Mouse (Mus musculus) lung, postnatal 0 days (tissue): ENCODE measurements around the gene Obp2b. TPM values are rescaled to one million over a fixed set of nuclear protein-coding genes. Genes with fewer than 3 reads are reported as not detected.

ENCODE experiments used
- ATAC-seq: fragments of 200-750 bp; cut with Nextera tagmentation; 2 replicates; pipeline ENCODE4 v1.8.0; 2017; ENCODE audit warnings: moderate library complexity
- DNase-seq: peaks from one replicate; pipeline ENCODE4 v3.0.0-alpha.2; 2016; ENCODE audit warnings: low spot score
- H3K27ac ChIP-seq: fragments of 300-500 bp; sonication (generic); 2 replicates; pipeline ENCODE4 v1.5.1; 2014; ENCODE audit warnings: antibody characterized with exemption, mild to moderate bottlenecking, low read length, mixed read lengths
- H3K27me3 ChIP-seq: fragments of 300-500 bp; sonication (generic); replicated peaks from 2 replicates; pipeline ENCODE4 v1.6.1; 2014; ENCODE audit warnings: low read length, mixed read lengths; ENCODE audit not compliant: insufficient read depth
- H3K36me3 ChIP-seq: fragments of 300-500 bp; sonication (generic); 2 replicates; pipeline ENCODE4 v1.6.1; 2014; ENCODE audit warnings: low read length, mixed read lengths; ENCODE audit not compliant: insufficient read depth
- H3K4me1 ChIP-seq: fragments of 300-500 bp; sonication (generic); 2 replicates; pipeline ENCODE4 v1.6.1; 2014; ENCODE audit warnings: antibody characterized with exemption, low read depth, low read length, mixed read lengths; ENCODE audit not compliant: insufficient read depth
- H3K4me2 ChIP-seq: fragments of 300-500 bp; sonication (generic); replicated peaks from 2 replicates; pipeline ENCODE4 v1.6.1; 2014; ENCODE audit warnings: low read depth, mild to moderate bottlenecking, low read length, moderate library complexity, mixed read lengths
- H3K4me3 ChIP-seq: fragments of 300-500 bp; sonication (generic); 2 replicates; pipeline ENCODE4 v1.5.1; 2014; ENCODE audit warnings: low read depth, low read length
- H3K9ac ChIP-seq: fragments of 300-500 bp; sonication (generic); replicated peaks from 2 replicates; pipeline ENCODE4 v1.6.1; 2014; ENCODE audit warnings: low read depth, mild to moderate bottlenecking
- H3K9me3 ChIP-seq: fragments of 300-500 bp; sonication (generic); 2 replicates; pipeline ENCODE4 v1.6.1; 2016; ENCODE audit warnings: low read length, mixed read lengths
- CTCF ChIP-seq: IDR thresholded peaks from 2 replicates; pipeline ENCODE4 v1.5.1; 2016; ENCODE audit warnings: antibody characterized with exemption, mild to moderate bottlenecking
- EP300 ChIP-seq: IDR thresholded peaks from 2 replicates; pipeline ENCODE4 v1.6.1; 2016; ENCODE audit warnings: antibody characterized with exemption, mild to moderate bottlenecking, control low read depth
- WGBS: fragments of 180-500 bp; shearing (Covaris S2); extraction: QIAGEN DNeasy Blood & Tissue Kit; methylation state at CpG from one replicate; pipeline ENCODE4 v1.1.7; 2014; 5-methylcytosine and 5-hydroxymethylcytosine counted together
- polyA plus RNA-seq: library from polyadenylated mRNA; unstranded; fragments of >200 nt; fragmentation: Nextera tagmentation; extraction: Ambion mirVana; gene quantifications from 2 replicates; pipeline ENCODE4 v1.2.1, GENCODE M21; 2015

The Obp2b gene
- polyA plus RNA-seq, 1 experiment from 2014 or later = not detected

DNA sequence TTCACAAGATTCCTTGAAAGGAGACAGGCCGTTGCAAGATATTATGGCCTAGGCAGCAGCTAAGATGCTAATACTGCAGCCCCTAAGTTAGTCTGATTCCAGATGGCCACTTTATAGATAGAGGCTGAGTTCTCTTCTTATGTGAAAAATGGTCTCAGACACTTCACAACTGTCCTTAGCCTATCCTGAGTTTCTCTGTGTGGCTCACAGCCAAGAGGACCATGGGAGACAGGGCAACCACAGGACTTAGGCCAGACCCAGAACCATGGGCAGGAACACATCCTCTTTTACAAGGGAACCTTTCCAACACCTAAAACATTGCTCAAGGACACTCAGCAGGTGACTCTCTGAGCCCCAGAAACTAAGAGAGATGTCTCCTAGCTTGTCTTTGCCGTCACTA is 36.7 kb downstream of the Obp2b start:
- TF ChIP-seq CTCF (no peak), EP300 (no peak)
- WGBS = 78% methylated on average over 2 of the region's 2 CpGs
- DNase-seq = no peak
- H3K27me3 ChIP-seq = no peaks in the 10 kb centered on the region
- no peaks in the 10 kb centered on the region for H3K4me1 ChIP-seq
- H3K9me3 ChIP-seq = no peaks in the 10 kb centered on the region
- H3K27ac ChIP-seq = no peak overlapping the region
- no peak overlapping the region for H3K4me3 ChIP-seq
- no peaks in the 10 kb centered on the region for H3K36me3 ChIP-seq
- no peak overlapping the region for H3K4me2 ChIP-seq
- no peak for ATAC-seq
- no peak overlapping the region for H3K9ac ChIP-seq

DNA sequence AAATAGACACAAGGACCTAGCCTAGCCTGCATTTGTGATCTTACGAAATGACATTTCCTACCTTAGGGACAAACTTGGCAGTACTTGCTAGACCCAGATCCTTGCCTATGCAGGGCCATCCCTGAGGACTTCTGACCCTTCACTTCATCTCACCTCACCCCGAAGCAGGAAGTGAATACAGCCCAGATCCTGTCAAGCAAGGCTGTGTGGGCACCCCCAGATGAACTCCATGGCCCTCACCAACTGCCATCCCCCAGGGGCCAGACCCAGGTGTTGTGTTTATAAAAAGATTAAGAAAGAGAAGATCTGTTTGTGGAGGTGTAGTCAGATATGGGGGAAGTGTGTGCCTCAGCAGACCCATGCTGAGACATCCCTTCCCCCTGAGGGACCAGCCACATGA is 37.8 kb downstream of the Obp2b start:
- Histone ChIP-seq H3K9ac (no peak overlapping the region), H3K9me3 (no peaks in the 10 kb centered on the region), H3K4me3 (no peak overlapping the region), H3K4me2 (no peak overlapping the region), H3K36me3 (no peaks in the 10 kb centered on the region), H3K4me1 (no peaks in the 10 kb centered on the region), H3K27ac (no peak overlapping the region), H3K27me3 (no peaks in the 10 kb centered on the region)
- ATAC-seq = no peak
- no peak for DNase-seq
- 71% methylated on average over 2 of the region's 2 CpGs for WGBS
- TF ChIP-seq CTCF (no peak), EP300 (no peak)

GRCm38 (mm10) chr2:25775991-25776390 is 39.2 kb downstream of the Obp2b start:
- no peaks in the 10 kb centered on the region for H3K27me3 ChIP-seq
- no peaks in the 10 kb centered on the region for H3K9me3 ChIP-seq
- ATAC-seq (no peak), DNase-seq (no peak)
- H3K27ac ChIP-seq = no peak overlapping the region
- 66% methylated on average over 3 of the region's 3 CpGs for WGBS
- H3K4me3 ChIP-seq = no peak overlapping the region
- H3K4me1 ChIP-seq = no peaks in the 10 kb centered on the region
- TF ChIP-seq EP300 = no peak
- TF ChIP-seq CTCF = no peak
- H3K36me3 ChIP-seq = no peaks in the 10 kb centered on the region
- no peak overlapping the region for H3K4me2 ChIP-seq
- H3K9ac ChIP-seq = no peak overlapping the region

- no peak for ATAC-seq
- Histone ChIP-seq H3K27ac (no peak within 1 kb of the TSS), H3K9ac (no peak within 1 kb of the TSS), H3K4me3 (no peak within 1 kb of the TSS), H3K4me1 (no peaks in the 10 kb centered on the region), H3K4me2 (no peak within 1 kb of the TSS), H3K27me3 (no peaks in the 10 kb centered on the region), H3K9me3 (no peaks in the 10 kb centered on the region), H3K36me3 (no peaks in the 10 kb centered on the region)
- TF ChIP-seq EP300 (no peak), CTCF (no peak)
- WGBS = 83% methylated on average over 1 of the region's 1 CpGs
- no peak for DNase-seq
These were observed 39.9 kb downstream of the Obp2b start, which contains the start of gene Lcn11 for GRCm38 (mm10) chr2:25776717-25777116. TSS of gene Lcn11 (plus strand) at chr2:25777017.

DNA sequence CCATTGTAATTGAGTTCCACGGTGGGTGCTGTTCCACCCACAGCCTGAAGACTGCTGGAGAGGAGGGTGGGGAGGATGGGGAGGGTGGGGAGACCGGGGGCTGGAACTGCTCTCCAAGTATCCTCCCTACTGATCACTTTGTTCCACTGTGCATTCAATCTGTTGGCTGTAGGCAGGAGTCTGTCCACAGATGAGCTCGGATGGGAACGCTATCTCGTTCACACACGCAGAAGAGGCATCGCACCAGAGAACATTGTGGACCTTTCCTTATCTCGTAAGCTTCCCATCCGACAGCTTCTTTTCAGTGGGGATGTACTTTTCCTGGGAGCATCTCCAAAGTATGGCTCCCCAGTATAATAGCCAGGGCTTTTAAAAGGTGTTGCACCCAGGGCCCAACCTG is 42.3 kb downstream of the Obp2b start:
- WGBS = 83% methylated on average over 9 of the region's 9 CpGs

GRCm38 (mm10) chr2:25780921-25781320 is 44.1 kb downstream of the Obp2b start:
- ATAC-seq (no peak), DNase-seq (no peak)
- H3K27ac ChIP-seq = no peak overlapping the region
- no peak overlapping the region for H3K4me2 ChIP-seq
- H3K36me3 ChIP-seq = no peaks in the 10 kb centered on the region
- no peak overlapping the region for H3K4me3 ChIP-seq
- H3K9me3 ChIP-seq = no peaks in the 10 kb centered on the region
- no peaks in the 10 kb centered on the region for H3K4me1 ChIP-seq
- H3K9ac ChIP-seq = no peak overlapping the region
- WGBS = 28% methylated on average over 4 of the region's 4 CpGs
- H3K27me3 ChIP-seq = no peaks in the 10 kb centered on the region
- TF ChIP-seq EP300 (no peak), CTCF (no peak)

More for the DNA sequence above, 42.3 kb downstream of the Obp2b start:
- H3K9me3 ChIP-seq = no peaks in the 10 kb centered on the region
- DNase-seq (no peak), ATAC-seq (no peak)
- H3K4me2 ChIP-seq = no peak overlapping the region
- no peak overlapping the region for H3K27ac ChIP-seq
- no peak overlapping the region for H3K9ac ChIP-seq
- no peaks in the 10 kb centered on the region for H3K4me1 ChIP-seq
- no peaks in the 10 kb centered on the region for H3K27me3 ChIP-seq
- H3K36me3 ChIP-seq = no peaks in the 10 kb centered on the region
- H3K4me3 ChIP-seq = no peak overlapping the region
- TF ChIP-seq CTCF (no peak), EP300 (no peak)

GRCm38 (mm10) chr2:25781957-25782356 is 45.1 kb downstream of the Obp2b start, which contains the start of gene Gm13539:
TSS of gene Gm13539 (plus strand) at chr2:25782257.
- H3K9ac ChIP-seq = no peak within 1 kb of the TSS
- no peak within 1 kb of the TSS for H3K4me3 ChIP-seq
- no peak within 1 kb of the TSS for H3K4me2 ChIP-seq
- no peaks in the 10 kb centered on the region for H3K9me3 ChIP-seq
- no peak within 1 kb of the TSS for H3K27ac ChIP-seq
- DNase-seq (no peak), ATAC-seq (no peak)
- 79% methylated on average over 3 of the region's 3 CpGs for WGBS
- H3K4me1 ChIP-seq = no peaks in the 10 kb centered on the region
- no peaks in the 10 kb centered on the region for H3K36me3 ChIP-seq
- no peaks in the 10 kb centered on the region for H3K27me3 ChIP-seq
- no peak for TF ChIP-seq CTCF
